Mouse (Mus musculus) right cerebral cortex, postnatal 4 days (tissue): ENCODE measurements around the gene Nptx1.

ENCODE experiments used
- DNase-seq: peaks from one replicate; pipeline ENCODE4 v3.0.0-alpha.2; 2022

Nptx1 gene

DNA sequence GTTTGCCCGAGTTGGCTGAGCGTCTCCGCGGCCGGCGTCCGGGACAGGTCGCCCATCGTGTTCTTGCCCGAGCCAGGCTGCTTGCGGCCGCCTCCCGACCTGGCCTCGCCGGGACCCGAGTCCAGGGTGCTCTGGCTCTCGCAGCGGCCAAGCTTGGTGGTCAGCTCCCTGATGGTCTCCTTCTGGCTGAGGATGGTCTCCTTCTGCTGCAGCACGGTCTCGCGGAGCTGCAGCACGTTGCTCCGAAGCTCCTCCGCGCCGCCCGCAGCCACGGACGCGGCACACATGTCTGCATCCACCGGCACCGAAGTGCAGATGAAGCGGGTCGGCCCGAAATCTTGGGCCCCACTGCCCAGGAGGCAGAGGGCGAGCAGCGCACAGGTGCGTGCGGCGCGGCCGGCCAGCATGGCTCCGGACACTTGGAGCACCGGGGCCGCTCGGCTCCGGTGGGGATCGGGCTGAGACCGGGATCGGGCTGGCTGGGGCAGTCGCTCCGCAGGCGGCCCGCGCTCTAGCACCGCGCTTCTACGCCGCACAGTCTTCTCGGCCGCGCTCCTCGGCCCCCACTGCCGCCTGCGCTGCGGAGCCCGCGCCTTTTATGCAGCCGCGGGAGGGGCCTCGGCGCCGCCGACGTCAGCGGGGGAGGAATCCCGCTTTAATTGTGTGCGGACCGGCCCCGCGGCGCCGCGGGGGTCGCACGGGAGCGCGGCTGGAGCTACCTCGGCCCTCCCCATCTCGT, at the start of gene Nptx1:
Gene Nptx1 (minus strand): TSS at position 571 of the 739 bp plus-strand sequence.
- peak; percentile 70 for DNase-seq

DNA sequence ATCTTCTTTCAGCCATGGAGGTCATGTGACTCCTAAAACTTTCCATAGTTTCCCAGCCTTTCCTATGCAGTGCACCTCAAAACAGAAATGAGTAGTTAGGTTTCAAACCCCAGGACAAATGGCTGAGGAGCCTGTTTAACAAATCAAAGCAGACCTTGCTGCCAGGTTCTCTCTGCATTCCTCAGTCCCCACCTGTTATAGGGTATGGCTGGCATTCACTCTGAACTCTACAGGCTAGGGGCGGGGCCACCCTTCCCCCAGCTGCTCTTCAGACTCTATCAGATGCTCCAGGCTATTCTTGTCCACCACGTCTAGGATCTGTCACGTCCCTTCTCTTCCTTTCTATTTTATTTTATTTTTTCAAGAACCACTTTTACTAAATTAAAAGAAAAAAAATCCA, 46.4 kb upstream of the Nptx1 start:
- DNase-seq, result no peak

DNA sequence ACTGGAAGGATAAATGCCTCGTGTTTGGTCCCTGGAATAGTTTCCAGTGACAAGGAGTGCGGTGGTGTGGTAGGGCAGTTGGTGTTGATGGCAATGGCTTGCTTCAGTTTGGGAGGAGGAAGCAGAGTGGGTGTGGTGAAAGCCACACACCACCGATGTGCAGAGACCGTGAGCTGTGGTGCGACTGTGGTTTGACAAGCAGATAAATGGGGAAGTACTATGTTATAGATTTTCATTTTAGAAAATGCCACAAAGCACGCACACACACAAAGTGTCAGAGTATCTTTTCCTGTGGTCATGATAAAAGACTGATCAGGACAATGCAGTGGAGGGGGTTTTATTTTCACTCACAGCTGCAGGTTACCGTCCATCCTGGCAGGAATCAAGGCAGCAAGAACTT, 41.7 kb upstream of the Nptx1 start:
- DNase-seq, result no peak

DNA sequence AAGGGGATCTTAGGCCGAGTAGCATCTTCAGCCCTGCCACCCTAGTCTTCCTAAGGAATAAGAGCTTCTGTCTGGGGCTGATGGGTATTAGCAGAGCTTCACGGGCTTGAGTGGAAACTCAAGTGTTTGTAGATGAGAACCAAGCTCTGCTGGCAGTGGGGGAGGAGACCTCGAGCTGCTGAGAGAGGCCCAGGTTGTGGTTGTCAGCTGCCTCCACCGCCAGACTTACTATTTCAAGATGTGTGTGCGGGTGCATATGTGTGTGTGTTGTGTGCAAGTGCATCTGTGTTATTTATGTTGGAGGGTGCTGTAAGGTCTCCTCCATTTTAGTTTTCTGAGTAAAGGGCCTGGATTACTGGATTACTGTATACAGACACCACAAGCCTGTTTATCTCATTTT, 39.6 kb upstream of the Nptx1 start:
- DNase-seq, result no peak

DNA sequence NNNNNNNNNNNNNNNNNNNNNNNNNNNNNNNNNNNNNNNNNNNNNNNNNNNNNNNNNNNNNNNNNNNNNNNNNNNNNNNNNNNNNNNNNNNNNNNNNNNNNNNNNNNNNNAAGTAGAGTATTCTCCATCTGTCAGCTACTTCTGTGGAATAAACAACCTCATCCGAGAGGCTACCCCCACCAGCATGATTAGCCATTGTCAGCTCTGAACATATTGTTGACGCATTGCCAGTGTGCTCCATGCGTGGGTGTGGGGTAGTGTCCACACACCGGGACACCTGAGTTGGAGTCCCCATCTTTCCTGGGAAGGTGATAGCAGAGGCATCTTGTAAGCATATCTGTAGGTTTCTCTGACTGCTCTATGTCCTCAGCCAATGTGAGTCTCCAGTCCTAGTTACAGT, 39.0 kb upstream of the Nptx1 start:
- DNase-seq, result peak; percentile 8

DNA sequence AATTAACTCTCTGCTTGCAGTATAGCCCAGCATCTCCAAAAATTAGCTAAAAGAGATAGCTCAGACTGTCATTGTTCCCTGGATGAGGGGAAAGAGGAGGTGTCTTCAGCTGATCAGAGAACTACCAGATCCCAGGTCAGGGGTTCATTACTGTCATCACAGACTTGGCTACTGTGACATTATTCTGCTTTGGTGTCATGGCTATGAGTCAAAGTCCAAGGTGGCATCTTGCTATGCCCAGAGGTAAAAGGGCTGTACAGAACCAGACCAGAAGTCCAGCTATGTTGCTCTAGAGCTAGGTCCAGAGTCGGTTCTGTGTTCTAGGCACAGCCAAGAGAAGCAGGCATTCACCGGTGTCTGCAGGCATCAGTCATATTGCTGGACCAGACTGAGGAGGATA, 30.2 kb upstream of the Nptx1 start:
- no peak for DNase-seq

DNA sequence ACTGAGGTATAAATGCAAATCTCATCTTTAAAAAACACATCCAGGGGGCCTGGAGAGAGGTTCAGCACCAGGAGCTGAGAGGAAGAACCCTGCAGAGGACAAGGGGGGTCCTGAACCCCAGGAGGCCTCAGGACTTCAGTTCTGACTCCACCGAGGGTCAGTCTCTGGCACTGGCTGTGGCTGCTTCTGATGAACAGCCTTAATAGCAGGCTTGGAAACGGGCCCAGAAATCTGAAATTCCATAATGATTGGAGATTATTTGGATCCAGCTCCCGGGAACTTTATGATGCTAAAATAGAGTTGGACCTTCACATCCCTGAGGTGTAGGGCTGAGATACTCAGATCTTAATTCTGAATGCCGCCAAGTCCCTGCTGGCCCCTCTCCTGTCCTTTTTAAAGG, 29.3 kb upstream of the Nptx1 start:
- DNase-seq, result no peak

DNA sequence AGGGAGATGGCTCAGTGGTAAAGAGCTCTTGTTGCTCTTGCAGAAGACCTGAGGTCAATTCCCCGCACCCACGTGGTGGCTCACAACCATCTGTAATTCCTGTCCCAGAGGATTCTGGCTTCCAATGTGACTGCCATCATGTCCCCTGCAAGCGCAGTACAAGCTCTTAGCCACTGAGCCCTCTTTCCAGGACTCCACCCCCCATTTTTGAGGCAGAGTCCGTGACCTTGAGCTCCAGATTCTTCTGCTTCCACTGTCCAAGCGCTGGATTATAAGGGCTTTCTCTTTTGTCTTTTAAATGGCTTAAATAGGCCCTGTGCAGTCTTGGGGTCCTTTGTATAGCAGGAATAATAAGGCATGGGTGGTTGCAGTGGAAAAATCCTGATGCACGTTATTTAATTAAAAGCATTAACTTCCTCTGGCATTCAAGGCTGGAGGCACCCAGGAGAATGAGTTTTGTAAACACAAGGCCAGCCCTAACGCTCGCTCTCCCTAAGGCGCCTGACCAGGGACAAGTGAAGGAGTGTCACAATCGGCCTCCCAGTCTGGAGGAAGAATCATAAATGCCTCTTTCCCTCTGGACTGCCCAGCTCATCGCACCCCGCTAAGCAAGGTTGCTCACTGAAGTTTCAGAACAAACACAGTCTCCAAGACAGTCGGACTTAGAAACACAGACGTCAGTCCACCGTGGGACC, 24.9 kb upstream of the Nptx1 start:
- DNase-seq, result no peak

DNA sequence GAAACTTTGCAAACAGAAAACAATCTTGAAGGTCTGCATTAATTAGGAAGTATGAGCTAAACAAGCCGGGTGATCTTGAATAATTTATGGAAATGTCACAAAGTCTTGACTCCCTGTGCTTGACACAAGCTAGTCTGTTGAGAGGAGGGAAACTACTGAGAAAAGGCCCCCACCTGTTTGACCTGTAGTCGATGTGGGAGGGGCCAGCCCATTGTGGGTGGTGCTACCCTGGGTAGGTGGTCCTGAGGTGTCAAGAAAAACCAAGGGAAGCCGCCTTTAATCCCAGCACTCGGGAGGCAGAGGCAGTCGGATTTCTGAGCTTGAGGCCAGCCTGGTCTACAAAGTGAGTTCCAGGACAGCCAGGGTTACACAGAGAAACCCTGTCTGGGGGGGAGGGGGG, 18.6 kb upstream of the Nptx1 start:
- DNase-seq, result no peak

DNA sequence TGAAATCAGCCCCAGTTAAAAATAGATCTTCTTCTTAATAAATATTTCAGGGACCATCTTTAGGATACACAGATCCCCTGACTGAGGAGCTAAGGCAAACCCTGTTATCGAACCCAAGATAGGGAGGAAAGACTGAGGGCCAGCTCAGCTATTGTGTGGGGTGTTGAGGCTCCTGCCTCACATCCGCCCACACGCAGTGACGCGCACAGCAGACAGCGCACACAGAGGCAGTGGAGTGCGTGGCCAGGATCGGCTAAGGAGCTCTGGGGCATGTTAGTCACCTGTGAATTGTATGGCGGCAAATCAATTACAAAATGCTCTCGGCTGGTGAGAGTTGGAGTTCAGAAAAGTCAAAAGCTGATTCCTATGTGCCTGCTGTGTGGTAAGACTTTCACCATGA, 18.1 kb upstream of the Nptx1 start:
- no peak for DNase-seq

DNA sequence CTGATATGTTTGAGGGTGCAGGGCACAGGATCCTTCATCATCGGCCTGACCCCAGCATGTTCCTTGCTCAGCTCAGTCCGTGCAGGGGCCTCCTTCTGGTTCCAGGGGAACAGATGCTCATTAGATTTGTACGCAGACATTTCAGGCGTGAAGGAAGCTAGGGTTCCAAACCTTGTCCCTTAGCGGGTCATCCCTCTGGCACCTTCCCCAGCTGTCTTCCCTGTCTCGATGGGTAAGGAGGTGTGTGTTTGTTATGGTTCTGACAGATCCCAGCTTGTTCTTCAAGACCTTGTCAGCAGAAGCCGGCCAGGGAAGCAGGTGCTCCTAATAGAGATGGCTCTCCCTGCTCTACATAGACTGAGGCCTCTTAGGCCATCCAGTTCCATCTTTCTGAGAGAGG, 17.5 kb upstream of the Nptx1 start:
- DNase-seq, result no peak

DNA sequence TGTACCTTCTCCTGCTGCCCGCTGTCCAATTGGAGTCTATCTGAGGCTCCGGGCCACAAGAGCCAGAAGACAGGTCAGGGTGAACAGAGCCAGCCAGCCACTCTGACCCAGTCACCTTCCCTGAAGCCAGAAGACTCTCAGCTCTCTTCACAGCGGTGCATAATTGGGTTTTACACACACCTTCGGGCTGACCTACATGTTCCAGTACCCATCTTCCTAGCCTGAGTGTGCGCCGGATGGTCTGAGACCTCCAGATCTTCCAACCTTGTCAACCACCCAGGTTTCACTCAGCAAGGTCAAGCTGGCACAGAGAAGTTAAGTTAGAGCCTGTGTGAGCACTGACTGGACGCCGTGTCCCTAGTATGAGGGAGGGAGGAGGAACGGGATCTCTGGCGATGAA, 16.8 kb upstream of the Nptx1 start:
- DNase-seq, result no peak

DNA sequence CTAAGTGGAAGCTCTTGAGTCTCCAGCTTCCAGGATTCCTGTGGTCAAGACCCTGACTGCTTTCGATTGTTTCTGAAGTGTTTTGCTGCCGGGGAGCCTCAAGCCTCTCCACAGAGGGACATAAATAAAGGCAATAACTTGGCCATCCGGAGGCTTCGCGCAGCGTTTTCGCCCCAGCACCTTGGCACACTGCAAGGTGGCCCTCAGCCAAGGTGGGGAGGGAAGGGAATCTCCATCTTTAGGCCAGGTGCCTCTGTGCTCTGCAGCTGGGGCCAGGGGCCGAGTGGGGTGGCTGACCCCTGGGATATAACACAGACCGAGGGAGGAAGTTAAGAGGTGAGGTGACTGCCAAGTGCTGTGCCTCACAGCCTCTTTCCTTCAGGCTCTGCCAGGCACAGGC, 15.6 kb upstream of the Nptx1 start:
- DNase-seq, result no peak

DNA sequence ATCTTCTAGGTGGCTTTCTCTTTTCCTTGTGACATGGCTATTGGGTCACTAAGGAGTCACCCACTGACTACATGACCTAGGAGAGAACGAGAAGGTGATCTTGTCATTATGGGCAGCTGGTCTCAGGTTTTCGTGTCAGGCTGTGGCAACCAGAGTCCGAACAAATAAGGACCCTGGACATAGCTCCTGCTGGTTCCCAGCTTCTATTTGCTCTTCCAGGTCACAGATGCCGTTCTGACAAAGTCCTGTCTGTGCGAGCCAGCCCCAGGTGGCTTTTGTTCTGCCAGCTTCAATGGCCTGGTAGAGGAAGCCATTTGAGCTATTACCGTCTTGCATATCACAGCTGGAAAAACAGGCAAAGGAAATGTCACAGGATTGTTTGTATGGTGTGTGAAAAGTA, 14.7 kb upstream of the Nptx1 start:
- no peak for DNase-seq

DNA sequence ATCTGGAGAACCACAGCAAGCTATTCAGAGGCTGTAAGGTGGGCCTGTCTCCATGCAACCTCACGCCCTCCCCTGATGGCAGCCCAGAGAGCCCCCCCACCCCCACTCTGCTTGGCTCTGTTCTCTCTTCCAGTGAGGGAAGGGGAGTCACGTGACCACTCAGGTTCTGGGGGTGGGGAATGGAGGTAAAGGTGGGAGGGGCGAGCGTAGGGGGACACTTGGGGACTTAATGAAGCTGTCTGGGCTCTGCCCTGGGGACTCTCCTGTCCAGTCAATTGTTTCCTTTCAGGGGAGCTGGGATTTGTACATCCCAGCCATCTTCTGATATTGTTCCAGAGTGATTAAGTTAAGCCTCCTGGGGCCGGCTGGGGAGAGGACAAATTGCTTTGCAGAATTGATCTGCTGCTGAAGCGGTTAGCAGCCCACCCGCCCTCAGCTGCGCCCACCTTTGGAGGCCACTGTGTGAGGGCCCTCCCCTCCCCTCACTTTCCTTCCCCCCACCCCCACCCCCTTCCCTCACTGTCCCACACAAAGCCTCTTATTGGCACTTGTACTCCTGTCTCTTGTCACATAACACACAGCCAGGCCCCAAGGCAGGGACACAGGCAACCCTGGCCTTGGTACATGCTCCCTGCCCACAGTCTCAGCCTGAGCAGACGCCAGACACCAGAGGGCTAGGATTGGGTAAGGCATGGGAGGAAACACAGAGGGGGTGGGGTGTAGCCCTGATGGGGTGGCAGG, 11.5 kb upstream of the Nptx1 start:
- no peak for DNase-seq

DNA sequence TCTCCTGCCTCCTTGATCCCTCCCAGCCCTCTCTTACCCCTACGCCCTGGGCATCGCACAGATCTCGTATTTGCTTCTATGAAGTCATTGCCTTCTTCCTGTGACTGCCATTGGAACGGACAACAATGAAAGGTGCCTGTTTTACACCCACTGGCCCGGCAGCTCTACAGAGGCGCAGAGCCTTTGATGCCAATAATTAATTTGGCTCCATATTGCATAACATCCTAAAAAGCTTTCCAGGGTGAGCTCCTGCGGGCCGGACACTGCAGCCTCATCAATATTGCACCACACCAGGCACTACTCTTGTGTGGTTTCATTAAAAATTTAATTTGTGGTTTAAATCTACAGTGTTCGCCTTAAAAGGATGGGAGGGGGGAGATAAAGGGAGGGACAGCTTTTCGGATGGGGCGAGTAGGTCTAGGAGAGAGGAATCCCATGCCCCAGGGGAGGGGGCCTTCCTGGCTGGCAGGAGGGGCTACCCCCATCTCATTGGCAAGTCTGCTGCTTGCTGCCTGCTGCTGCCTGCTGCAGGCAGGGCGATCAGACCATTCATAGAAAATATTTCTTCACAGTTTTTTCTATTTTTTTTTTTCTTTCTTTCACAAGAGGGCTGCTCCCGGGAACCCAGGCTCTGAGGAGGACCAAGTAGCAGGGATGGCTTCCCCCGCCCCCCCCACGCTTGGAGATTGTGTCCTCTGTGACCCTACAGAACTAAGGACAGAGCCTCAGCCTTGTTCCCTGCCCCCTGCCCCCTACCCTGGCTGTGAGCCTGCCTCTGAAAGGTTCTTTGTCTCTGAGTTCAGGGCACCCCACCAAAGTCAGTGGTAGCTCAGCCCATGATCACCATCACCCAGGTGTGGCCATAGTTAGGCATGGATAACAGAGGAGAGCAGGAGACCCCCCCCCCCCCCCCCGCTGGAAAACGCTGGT, 10.7 kb upstream of the Nptx1 start:
- DNase-seq, result no peak

DNA sequence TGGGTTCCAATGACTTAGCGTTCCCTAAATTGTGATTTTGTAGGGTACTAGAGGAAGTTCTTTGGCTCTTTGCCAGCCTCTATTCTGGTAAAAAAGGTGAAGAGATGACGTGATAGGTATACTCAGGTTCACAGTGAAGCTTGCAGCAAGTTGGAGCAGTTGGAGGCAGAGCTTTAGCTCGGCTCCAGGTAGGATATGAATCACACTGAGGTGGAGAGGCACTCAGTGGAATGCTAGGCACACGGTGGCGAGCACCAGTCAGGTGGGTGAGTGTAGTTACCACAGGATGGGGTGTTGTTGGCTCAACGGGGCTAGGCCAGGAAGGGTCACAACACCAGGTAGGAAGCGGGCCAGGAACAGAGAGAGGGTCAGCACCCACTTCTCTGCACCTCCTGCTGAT, 7.6 kb upstream of the Nptx1 start:
- DNase-seq, result no peak

DNA sequence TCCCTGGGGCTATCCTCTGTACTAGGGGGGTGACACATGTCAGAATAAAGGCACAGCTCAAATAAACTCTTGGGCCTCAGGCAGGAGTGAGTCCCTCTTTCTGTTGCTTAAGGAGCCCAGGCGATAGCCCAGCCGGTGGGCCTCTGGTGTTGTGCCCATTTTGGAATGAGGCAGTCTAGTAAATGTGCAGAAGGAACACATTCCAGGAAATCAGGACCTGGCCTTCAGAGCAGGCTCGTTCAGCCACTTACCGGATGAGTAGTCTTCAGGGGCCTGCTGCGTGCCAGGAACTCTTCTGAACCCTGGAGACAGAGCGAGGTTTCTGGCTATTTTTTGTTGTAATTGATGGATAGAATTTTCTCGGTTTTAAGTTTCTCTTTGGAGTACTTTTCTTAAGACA, 7.2 kb upstream of the Nptx1 start:
- no peak for DNase-seq

DNA sequence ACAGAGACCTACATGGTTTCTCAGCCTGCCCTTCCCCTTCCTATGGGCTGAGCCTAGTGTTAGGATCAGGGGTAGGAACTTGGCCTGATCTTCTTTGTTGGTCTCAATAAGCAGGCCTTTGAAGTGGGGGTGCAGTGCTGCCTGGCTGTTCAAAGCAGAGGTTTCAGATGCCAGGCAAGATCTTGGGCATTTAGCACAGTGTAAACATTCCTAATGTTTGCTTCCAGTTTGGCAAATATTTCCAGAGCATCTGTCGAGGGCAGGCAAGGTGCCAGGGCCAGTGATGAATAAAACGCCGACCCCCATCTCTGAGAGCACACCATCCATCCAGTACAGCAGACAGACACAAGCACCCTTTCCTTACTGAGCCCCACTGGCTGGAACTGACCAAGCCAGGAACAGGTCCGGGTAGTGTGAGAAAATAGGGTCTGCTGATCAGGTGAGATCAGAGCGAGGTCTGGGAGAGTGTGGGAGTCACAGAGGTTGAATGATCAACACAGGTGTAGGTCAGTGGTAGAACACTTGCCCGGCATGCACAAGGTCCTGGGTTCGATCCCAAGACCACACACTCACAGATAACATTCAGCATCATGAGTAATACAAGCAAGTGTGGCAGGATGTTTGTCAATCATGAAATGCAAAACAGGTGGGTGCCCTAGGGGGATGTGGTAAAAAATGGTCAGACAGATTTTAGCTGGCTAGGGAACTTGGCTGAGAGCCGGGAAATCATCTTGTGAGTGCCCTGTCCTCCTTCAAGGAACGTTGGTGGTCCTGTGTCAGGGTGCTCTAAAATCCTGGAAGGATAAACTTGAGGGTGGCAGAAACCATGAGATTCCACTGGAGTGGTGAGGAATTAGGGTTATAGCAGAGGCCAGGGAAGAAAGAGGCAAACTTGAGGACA, 5.6 kb upstream of the Nptx1 start:
- DNase-seq, result no peak

DNA sequence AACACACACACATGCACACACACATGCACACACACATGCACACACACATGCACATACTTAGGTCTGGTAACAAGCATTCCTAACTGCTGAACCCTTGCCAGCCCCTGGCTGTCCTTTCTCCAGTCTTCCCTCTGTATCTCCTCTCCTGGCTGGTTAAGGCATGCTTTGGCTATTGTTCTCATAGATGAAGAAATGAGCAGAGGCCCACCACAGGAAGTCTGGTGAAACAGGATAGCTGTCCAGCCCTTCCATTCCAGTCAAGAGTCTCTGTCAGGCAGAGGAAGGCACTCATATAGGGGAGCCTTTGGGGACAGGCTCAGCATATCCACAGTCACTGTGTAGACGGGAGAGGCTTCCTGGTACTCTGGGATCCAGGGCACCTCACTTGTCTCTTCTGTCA, 4.7 kb upstream of the Nptx1 start:
- no peak for DNase-seq

DNA sequence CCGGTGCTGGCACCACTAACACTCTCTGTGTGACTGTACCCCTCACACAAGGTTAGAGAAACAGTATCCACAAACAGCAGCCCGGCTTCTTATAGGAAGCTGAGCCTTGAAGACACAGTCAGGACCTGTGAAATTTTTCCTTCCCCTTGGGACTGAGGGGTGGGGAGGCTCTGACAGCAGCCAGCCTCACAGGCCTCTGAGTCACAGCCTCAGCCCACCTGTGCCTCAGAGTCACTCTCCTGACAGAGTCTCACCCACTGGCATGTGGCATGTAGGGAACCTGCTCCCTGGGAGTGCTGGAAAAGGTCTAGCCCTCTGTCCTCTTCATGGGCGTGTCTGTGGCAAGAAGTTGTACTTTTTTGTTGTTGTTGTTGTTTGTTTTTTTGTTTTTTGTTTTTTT, 3.9 kb upstream of the Nptx1 start:
- DNase-seq, result no peak
